Mouse (Mus musculus) CH12.LX (cell line): Measurements from ENCODE around the gene Eps15. TPM values are rescaled to one million over a fixed set of nuclear protein-coding genes. Genes with fewer than 3 reads are reported as not detected.

ENCODE experiments used
- DNase-seq: peaks from one replicate; pipeline ENCODE4 v3.0.0-alpha.2; 2013; ENCODE audit errors: extremely low read depth
- H3K27ac ChIP-seq: 2 replicates; pipeline ENCODE4 v1.5.1; 2012; ENCODE audit warnings: low read depth, mild to moderate bottlenecking, control low read depth, moderate library complexity; ENCODE audit not compliant: insufficient read depth
- H3K27me3 ChIP-seq: replicated peaks from 2 replicates; pipeline ENCODE3; 2012; ENCODE audit warnings: inconsistent platforms
- H3K36me3 ChIP-seq, 2 experiments: replicated peaks in 1 of 2; 2 replicates each; pipeline versions ENCODE3 to v1.6.1; 2012; ENCODE audit warnings: inconsistent platforms in 1 of 2, low read length in 1 of 2, mild to moderate bottlenecking in 1 of 2, mixed read lengths in 1 of 2, moderate library complexity in 1 of 2; ENCODE audit not compliant: control insufficient read depth in 1 of 2, insufficient read depth in 1 of 2
- H3K4me1 ChIP-seq, 2 experiments: 2 replicates each; pipeline ENCODE4 v1.6.1; 2012; ENCODE audit warnings: inconsistent platforms in 1 of 2, moderate library complexity in 1 of 2; ENCODE audit not compliant: insufficient read depth in 2 of 2, control insufficient read depth in 1 of 2
- H3K4me2 ChIP-seq: 2 replicates; pipeline ENCODE4 v1.6.1; 2012; ENCODE audit warnings: low read depth, mild to moderate bottlenecking, control low read depth; ENCODE audit not compliant: poor library complexity, insufficient read depth, severe bottlenecking
- H3K4me3 ChIP-seq, 3 experiments: fragments of 150-350 bp in 1 of 3; sonication (generic) in 1 of 3; replicated peaks in 1 of 3; 2 replicates each; pipeline versions ENCODE3 to v1.5.1; 2011 to 2012; ENCODE audit warnings: low read depth in 2 of 3, low read length in 2 of 3, mild to moderate bottlenecking in 2 of 3, moderate library complexity in 2 of 3, control low read depth in 1 of 3, improper control_type of control experiment in 1 of 3, inconsistent platforms in 1 of 3, mixed read lengths in 1 of 3; ENCODE audit not compliant: poor library complexity in 1 of 3
- H3K79me2 ChIP-seq: replicated peaks from 2 replicates; pipeline ENCODE4 v1.6.1; 2012; ENCODE audit warnings: mild to moderate bottlenecking, moderate library complexity; ENCODE audit not compliant: control insufficient read depth, poor library complexity, insufficient read depth, severe bottlenecking; ENCODE audit errors: extremely low read depth
- H3K9ac ChIP-seq: 2 replicates; pipeline ENCODE4 v1.6.1; 2012; ENCODE audit warnings: low read depth, mild to moderate bottlenecking, control low read depth, moderate library complexity; ENCODE audit not compliant: insufficient read depth
- H3K9me3 ChIP-seq: replicated peaks from 2 replicates; pipeline ENCODE3; 2012; ENCODE audit warnings: low read length, inconsistent platforms, mixed read lengths
- BHLHE40 ChIP-seq: IDR thresholded peaks from 2 replicates; pipeline ENCODE4 v1.6.1; 2011; ENCODE audit warnings: mild to moderate bottlenecking, low read depth, low read length, improper control_type of control experiment
- CHD2 ChIP-seq: IDR thresholded peaks from 2 replicates; pipeline ENCODE4 v1.6.1; 2011; ENCODE audit warnings: low read length, improper control_type of control experiment
- ELF1 ChIP-seq: IDR thresholded peaks from 2 replicates; pipeline ENCODE4 v1.6.1; 2014; ENCODE audit warnings: low read depth, mild to moderate bottlenecking, inconsistent platforms, low read length, improper control_type of control experiment
- EP300 ChIP-seq: IDR thresholded peaks from 2 replicates; pipeline ENCODE4 v1.6.1; 2011; ENCODE audit warnings: low read length, improper control_type of control experiment
- ETS1 ChIP-seq: conservative IDR thresholded peaks from 2 replicates; pipeline ENCODE4 v1.6.1; 2012; ENCODE audit warnings: low read depth, mild to moderate bottlenecking, inconsistent platforms, low read length, improper control_type of control experiment, moderate library complexity
- HCFC1 ChIP-seq: IDR thresholded peaks from 2 replicates; pipeline ENCODE4 v1.6.1; 2012; ENCODE audit warnings: low read depth, mild to moderate bottlenecking, inconsistent platforms, low read length, improper control_type of control experiment
- IRF4 ChIP-seq: IDR thresholded peaks from 2 replicates; pipeline ENCODE4 v1.6.1; 2014; ENCODE audit warnings: low read depth, mild to moderate bottlenecking, inconsistent platforms, low read length, improper control_type of control experiment
- JUN ChIP-seq: IDR thresholded peaks from 2 replicates; pipeline ENCODE4 v1.6.1; 2011; ENCODE audit warnings: low read depth, mild to moderate bottlenecking, low read length, improper control_type of control experiment, moderate library complexity; ENCODE audit not compliant: insufficient read depth
- JUND ChIP-seq: conservative IDR thresholded peaks from 2 replicates; pipeline ENCODE4 v1.6.1; 2011; ENCODE audit warnings: low read depth, low read length, improper control_type of control experiment
- MAFK ChIP-seq: IDR thresholded peaks from 2 replicates; pipeline ENCODE4 v1.6.1; 2011; ENCODE audit warnings: low read length, improper control_type of control experiment; ENCODE audit not compliant: insufficient replicate concordance
- MAZ ChIP-seq: IDR thresholded peaks from 2 replicates; pipeline ENCODE4 v1.6.1; 2012; ENCODE audit warnings: low read depth, mild to moderate bottlenecking, inconsistent platforms, low read length, improper control_type of control experiment, moderate library complexity
- MEF2A ChIP-seq: IDR thresholded peaks from 2 replicates; pipeline ENCODE4 v1.6.1; 2014; ENCODE audit warnings: low read depth, mild to moderate bottlenecking, inconsistent platforms, low read length, improper control_type of control experiment, borderline replicate concordance
- MYC ChIP-seq: IDR thresholded peaks from 2 replicates; pipeline ENCODE4 v1.6.1; 2011; ENCODE audit warnings: low read depth, mild to moderate bottlenecking, improper control_type of control experiment, low read length
- NELFE ChIP-seq: IDR thresholded peaks from 2 replicates; pipeline ENCODE4 v1.6.1; 2011; ENCODE audit warnings: low read depth, low read length, improper control_type of control experiment
- NRF1 ChIP-seq: IDR thresholded peaks from 2 replicates; pipeline ENCODE4 v1.6.1; 2014; ENCODE audit warnings: low read depth, mild to moderate bottlenecking, inconsistent platforms, low read length, improper control_type of control experiment, moderate library complexity
- PAX5 ChIP-seq: IDR thresholded peaks from 2 replicates; pipeline ENCODE4 v1.6.1; 2012; ENCODE audit warnings: low read length, inconsistent platforms, mixed read lengths
- POLR2AphosphoS2 ChIP-seq: IDR thresholded peaks from 2 replicates; pipeline ENCODE4 v1.6.1; 2011; ENCODE audit warnings: low read depth, low read length, improper control_type of control experiment
- RAD21 ChIP-seq: IDR thresholded peaks from 2 replicates; pipeline ENCODE4 v1.6.1; 2011; ENCODE audit warnings: low read depth, mild to moderate bottlenecking, low read length, improper control_type of control experiment, moderate library complexity
- USF2 ChIP-seq: conservative IDR thresholded peaks from 2 replicates; pipeline ENCODE4 v1.6.1; 2011; ENCODE audit warnings: low read depth, low read length, improper control_type of control experiment
- ZKSCAN1 ChIP-seq: IDR thresholded peaks from 2 replicates; pipeline ENCODE4 v1.6.1; 2012; ENCODE audit warnings: low read depth, inconsistent platforms, low read length, improper control_type of control experiment, borderline replicate concordance
- ZMIZ1 ChIP-seq: IDR thresholded peaks from 2 replicates; pipeline ENCODE4 v1.6.1; 2012; ENCODE audit warnings: low read depth, mild to moderate bottlenecking, inconsistent platforms, low read length, improper control_type of control experiment
- ZNF384 ChIP-seq: IDR thresholded peaks from 2 replicates; pipeline ENCODE4 v1.6.1; 2012; ENCODE audit warnings: low read depth, low read length, improper control_type of control experiment, inconsistent platforms
- dilution Hi-C: fragments of 300-500 bp; cut with MboI; formaldehyde crosslinking; loops from 2 replicates; pipeline ENCODE4 v1.14.3; 2020; ENCODE audit warnings: low sequenced_read_pairs; ENCODE audit not compliant: extremely low pct_unique_long_range_greater_than_20kb, extremely low pct_ligation_motif_present
- in situ Hi-C: fragments of 300-500 bp; cut with MboI; formaldehyde crosslinking; loops from 3 replicates; pipeline ENCODE4 v1.14.3; 2019; ENCODE audit warnings: low sequenced_read_pairs, low pct_ligation_motif_present, low pct_unique_long_range_greater_than_20kb, mixed read lengths
- polyA plus RNA-seq: library from polyadenylated mRNA; unstranded; fragments of >175 nt; gene quantifications from 2 replicates; pipeline ENCODE4 v1.2.1, GENCODE M21; 2012; ENCODE audit warnings: low read depth; ENCODE audit not compliant: insufficient read length
- total RNA-seq, 2 experiments: library from RNA; depleted of rRNA; stranded (reverse); fragments of 300-350 nt in 1 of 2; fragments of >200 nt in 1 of 2; gene quantifications; 2 replicates each; pipeline ENCODE4 v1.2.3; 2012 to 2014

Gene Eps15
- total and polyA plus RNA-seq, 3 experiments: 23.4 to 60.4 (median 39.6) TPM

- Histone ChIP-seq H3K27me3 (no peaks in the 10 kb centered on the region), H3K79me2 (no peaks in the 10 kb centered on the region), H3K4me1 (peaks cover 8 to 32% of the 10 kb centered on the region in 2 experiments), H3K27ac (no peak overlapping the region), H3K9ac (no peak overlapping the region), H3K4me2 (no peak overlapping the region), H3K4me3 (no peak overlapping the region), H3K36me3 (no peaks in the 10 kb centered on the region), H3K9me3 (no peaks in the 10 kb centered on the region)
- dilution Hi-C loops (no loop called here), in situ Hi-C loops (no loop called here)
- no peak for DNase-seq
- no peak for TF ChIP-seq HCFC1
- TF ChIP-seq USF2: no peak
- TF ChIP-seq ZKSCAN1: no peak
- no peak for TF ChIP-seq IRF4
- TF ChIP-seq ZNF384: no peak
Measured at GRCm38 (mm10) chr4:109432668-109433375, 152.8 kb downstream of the Eps15 start.

GRCm38 (mm10) chr4:109433641-109434040, 153.6 kb downstream of the Eps15 start:
- H3K27ac ChIP-seq: no peak overlapping the region
- no peak overlapping the region for H3K4me3 ChIP-seq
- no peak for DNase-seq
- no peaks in the 10 kb centered on the region for H3K27me3 ChIP-seq
- H3K36me3 ChIP-seq: peaks cover 0 to 2% of the 10 kb centered on the region in 2 experiments
- in situ Hi-C loops: no loop called here
- no peak overlapping the region for H3K4me2 ChIP-seq
- no peaks in the 10 kb centered on the region for H3K79me2 ChIP-seq
- TF ChIP-seq NELFE (no peak), JUN (no peak), EP300 (no peak), MEF2A (no peak), JUND (no peak)
- H3K9me3 ChIP-seq: no peaks in the 10 kb centered on the region
- dilution Hi-C loops: no loop called here
- no peak overlapping the region for H3K9ac ChIP-seq
- H3K4me1 ChIP-seq: peaks cover 8 to 32% of the 10 kb centered on the region in 2 experiments

DNA sequence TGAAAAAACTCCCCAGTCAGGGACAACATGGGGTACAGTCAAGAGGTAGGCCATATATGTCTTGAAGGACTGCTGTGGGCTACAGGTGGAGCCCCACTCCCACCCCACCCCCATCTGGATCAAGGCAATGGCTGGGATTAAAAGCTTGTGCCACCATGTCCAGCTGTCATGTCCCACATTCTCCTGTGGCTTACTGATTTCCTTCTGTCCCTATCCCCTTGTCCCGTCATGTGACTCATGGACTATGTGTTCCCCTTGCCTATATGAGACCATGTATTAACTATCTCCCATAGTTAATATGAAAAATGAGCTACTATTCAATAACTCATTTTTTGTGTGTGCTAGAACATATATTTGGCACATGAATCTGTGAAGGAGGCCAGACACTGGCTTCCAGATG, 154.2 kb downstream of the Eps15 start:
- Histone ChIP-seq H3K36me3 (peaks cover 0 to 6% of the 10 kb centered on the region in 2 experiments), H3K9me3 (no peaks in the 10 kb centered on the region), H3K9ac (no peak overlapping the region), H3K27ac (no peak overlapping the region), H3K4me1 (peaks cover 8 to 36% of the 10 kb centered on the region in 2 experiments), H3K4me3 (no peak overlapping the region), H3K27me3 (no peaks in the 10 kb centered on the region), H3K79me2 (no peaks in the 10 kb centered on the region), H3K4me2 (no peak overlapping the region)
- dilution Hi-C loops: no loop called here
- DNase-seq: no peak
- in situ Hi-C loops: no loop called here
- no peak for TF ChIP-seq NRF1
- no peak for TF ChIP-seq CHD2
- no peak for TF ChIP-seq HCFC1
- no peak for TF ChIP-seq ZMIZ1
- TF ChIP-seq MAFK: no peak
- TF ChIP-seq EP300: no peak
- TF ChIP-seq BHLHE40: no peak
- no peak for TF ChIP-seq ETS1
- TF ChIP-seq MAZ: no peak
- TF ChIP-seq MYC: no peak
- no peak for TF ChIP-seq PAX5
- TF ChIP-seq JUND: no peak
- no peak for TF ChIP-seq POLR2AphosphoS2
- TF ChIP-seq JUN: no peak
- no peak for TF ChIP-seq ELF1
- no peak for TF ChIP-seq RAD21
